Mouse (Mus musculus) embryonic fibroblast, embryonic 13.5 days (primary cell): ENCODE data around the gene Smpd3.

Experiments
- CTCF ChIP-seq: IDR thresholded peaks from 2 replicates; pipeline ENCODE4 v1.5.1; 2011; ENCODE audit warnings: mild to moderate bottlenecking, control low read depth, low read length, moderate library complexity, borderline replicate concordance; ENCODE audit not compliant: insufficient read depth
- POLR2A ChIP-seq: IDR thresholded peaks from 2 replicates; pipeline ENCODE4 v1.6.1; 2011; ENCODE audit warnings: low read depth, mild to moderate bottlenecking, control low read depth, low read length, moderate library complexity

GRCm38 (mm10) chr8:106306076-106306475 lies 31.7 kb downstream of the Smpd3 start:
- TF ChIP-seq CTCF (no peak), POLR2A (no peak)
